Mouse (Mus musculus) large intestine, adult 2 months (tissue): ENCODE results near the gene Prr29. TPM values are rescaled to one million over a fixed set of nuclear protein-coding genes. Genes with fewer than 3 reads are reported as not detected.
"Not testable (repeated sequence)": the region's sequence is repeated elsewhere in the genome, so short reads cannot be mapped to it uniquely, and the experiment has no call there.

Source experiments
- DNase-seq: peaks from one replicate; pipeline ENCODE4 v3.0.0-alpha.2; 2012; ENCODE audit warnings: low read depth, low spot score
- WGBS: fragments of 180-500 bp; shearing (Covaris S2); methylation state at CpG from one replicate; pipeline ENCODE4 v1.1.7; 2018; 5-methylcytosine and 5-hydroxymethylcytosine counted together
- polyA plus RNA-seq: library from polyadenylated mRNA; depleted of rRNA; stranded (reverse); fragments of >200 nt; gene quantifications from 2 replicates; pipeline ENCODE4 v1.2.3, GENCODE M21; 2012; rRNA removed

Gene Prr29
- polyA plus RNA-seq, 1 experiment: 2.1 TPM

DNA sequence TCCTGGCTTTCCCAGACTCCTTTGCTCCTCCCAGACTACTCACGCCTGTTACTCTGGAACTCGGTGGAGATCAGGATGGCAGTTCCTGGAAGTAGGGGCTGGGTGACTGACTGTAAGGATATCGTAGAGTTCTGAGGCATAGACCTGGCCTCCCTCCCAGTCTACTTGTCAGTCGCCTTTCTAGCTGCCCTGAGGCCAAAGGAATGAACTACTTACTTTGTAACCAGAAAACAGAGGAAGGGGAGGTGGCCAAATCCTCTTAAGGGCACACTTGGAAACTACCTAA lies 28.0 kb downstream of the Prr29 start:
- 46% methylated on average over 4 of the region's 4 CpGs for WGBS
- no peak for DNase-seq

DNA sequence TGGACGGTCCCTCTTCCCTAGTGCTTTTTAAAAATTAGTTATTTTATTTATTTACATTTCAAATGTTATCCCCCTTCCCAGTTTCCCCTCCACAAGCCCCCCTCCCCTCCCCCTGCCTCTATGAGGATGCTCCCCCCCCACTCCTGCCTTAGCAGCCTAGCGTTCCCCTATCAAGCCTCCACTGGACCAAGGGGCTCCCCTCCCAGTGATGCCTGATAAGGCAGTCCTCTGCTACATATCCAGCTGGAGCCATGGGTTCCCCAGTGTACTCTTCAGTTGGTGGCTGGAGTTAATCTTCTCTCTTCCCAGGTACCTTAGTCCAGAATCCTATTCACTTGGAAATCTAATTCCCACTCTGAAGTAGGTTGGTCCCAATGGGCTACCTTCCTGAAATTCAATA lies 28.8 kb downstream of the Prr29 start:
- not testable (repeated sequence) for DNase-seq
- 83% methylated on average over 2 of the region's 2 CpGs for WGBS

DNA sequence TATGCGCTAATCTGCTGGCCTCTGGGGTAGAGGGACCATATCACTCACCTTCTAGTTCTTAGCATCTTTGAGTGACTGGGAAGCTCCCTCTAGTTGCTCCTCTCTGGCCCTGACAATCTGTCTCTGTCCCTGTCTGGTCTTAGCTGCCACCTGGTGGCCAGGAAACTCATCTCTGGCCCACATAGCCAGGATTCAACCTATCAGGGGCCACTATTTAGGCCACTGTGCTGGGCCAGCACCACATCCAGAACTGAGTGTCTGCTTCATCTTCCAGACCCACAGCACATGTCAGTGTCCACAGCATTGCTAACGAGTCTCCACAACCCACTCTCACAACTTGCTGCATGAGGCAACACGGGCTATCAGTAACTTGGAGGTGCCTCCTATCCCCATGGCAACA lies 32.4 kb downstream of the Prr29 start:
- 93% methylated on average over 3 of the region's 3 CpGs for WGBS

DNA sequence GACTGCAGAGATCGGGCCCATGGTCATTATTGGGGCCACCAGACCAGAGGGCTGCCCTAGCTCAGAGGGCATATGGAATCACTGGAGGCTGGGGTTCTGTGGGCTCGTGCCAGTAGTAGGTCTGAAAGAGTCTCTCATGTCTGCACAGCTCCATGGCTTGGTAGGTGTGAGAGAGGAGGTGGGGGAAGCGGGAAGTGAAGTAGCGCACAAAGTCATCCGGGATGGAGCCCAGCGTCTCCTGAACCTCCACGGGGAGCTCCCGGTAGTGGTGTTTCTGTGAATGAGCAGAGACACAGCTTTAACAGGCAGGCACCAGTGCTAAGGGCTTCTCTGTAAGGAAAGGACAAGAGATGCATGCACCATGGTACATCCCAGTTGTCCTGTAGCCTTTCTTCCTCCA lies 33.2 kb downstream of the Prr29 start:
- WGBS: 94% methylated on average over 8 of the region's 8 CpGs
- DNase-seq: no peak

More for the DNA sequence above, 32.4 kb downstream of the Prr29 start:
- DNase-seq: no peak

DNA sequence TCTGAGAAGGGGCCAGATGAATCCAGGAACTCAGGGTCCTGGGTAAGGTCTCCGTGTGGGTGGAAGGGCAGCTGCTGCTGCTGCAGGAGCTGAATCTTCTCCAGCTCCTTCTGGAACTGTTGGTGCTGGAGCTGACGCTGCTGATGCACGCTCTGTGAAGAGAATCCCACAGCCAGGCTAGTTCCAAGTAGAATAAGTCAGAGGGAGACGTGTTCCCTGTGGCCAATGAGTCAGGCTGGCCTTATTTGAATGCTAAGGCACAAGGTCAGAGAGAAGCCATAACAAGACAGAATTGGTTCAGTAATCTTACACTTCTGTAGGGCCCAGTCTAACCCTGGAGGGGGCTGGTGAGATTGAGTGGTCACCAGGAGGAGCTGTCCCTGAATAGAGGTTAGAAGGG lies 44.7 kb downstream of the Prr29 start:
- DNase-seq: no peak
- WGBS: 80% methylated on average over 4 of the region's 4 CpGs

DNA sequence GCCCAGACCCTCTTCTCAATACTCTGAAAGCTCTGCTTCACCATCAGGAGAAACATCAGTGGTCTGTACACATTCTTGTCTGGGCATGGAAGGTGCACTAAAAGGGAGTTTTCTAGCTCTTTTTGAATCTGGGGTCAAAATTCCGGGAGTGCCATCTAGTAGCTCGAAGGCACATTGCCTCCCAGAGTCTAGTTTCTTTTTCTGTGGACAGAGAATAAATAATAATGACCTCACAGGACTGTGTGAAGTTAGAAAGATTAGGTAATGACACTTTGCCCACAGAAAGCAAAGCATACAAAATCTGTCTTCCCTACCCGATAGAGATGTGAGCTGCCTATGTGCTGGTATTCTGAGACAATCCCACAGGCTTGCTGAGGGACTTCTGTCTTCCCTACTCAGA lies 45.2 kb downstream of the Prr29 start:
- 79% methylated on average over 3 of the region's 3 CpGs for whole genome bisulfite sequencing
- no peak for DNase-seq

DNA sequence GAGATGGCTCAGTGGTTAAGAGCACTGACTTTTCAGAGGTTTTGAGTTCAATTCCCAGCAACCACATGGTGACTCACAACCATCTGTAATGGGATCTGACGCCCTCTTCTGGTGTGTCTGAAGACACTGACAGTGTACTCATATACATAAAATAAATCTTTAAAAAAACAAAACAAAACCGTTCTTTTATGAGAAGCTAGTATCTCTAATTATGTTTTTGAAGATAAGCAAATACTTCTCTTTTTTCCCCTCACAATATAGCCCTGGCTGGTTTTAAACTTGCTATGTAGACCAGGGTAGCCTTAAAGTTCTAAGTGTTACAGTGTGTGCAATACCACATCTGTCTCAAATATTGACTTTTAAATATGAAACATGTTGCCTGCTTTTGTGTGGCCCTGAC lies 45.9 kb downstream of the Prr29 start:
- 80% methylated on average over 2 of the region's 2 CpGs for WGBS
- no peak for DNase-seq

DNA sequence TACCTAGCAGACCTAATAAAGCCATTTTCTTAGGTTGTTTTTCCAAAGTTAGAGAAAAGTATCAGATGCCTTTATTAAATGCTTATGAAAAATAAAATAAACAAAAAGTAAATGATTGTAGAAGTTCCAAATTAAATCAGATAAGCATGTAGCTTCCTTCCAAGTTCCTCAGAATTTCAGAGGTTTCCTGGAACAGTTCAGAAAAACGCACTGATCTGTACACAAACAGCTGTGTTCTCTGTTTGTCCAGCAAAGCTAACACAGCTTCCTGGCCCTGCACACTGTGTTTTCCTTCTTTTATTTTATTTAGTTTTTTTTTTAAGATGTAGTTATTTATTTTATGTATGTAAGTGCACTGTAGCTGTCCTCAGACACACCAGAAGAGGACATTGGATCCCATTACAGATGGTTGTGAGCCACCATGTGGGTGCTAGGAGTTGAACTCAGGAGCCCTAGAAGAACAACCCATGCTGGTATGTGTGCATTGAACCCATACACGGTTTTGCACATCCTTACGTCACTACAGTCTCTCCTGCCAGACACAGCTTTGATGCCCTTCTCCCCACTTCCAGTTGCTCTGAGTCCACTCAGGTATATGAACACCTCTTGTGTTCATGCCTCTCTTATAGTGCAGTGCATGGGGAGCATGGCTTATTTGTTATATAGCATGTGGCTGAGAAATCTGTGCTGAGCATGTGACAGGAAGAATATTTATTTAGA lies 47.5 kb downstream of the Prr29 start:
- 79% methylated on average over 3 of the region's 3 CpGs for WGBS
- DNase-seq: no peak

DNA sequence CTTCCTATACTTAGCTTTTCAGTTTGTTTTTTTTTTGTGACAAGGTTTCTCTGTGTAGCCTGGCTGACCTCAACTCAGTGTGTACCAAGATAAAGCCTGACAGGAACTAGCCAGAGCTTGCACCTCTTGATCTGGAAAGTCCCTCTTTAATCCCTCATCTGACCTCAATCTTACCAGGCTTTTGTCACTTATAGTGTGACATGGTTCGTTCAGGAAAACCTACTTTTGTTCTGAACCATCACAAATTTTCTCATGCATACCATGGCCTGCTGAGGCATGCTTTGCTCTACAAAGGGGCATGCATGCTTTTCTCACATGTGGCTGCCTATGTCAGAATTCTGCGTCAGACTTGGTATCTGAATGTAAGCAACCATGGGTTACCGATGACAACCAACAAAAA lies 51.1 kb downstream of the Prr29 start:
- no peak for DNase-seq
- 86% methylated on average over 3 of the region's 3 CpGs for WGBS

DNA sequence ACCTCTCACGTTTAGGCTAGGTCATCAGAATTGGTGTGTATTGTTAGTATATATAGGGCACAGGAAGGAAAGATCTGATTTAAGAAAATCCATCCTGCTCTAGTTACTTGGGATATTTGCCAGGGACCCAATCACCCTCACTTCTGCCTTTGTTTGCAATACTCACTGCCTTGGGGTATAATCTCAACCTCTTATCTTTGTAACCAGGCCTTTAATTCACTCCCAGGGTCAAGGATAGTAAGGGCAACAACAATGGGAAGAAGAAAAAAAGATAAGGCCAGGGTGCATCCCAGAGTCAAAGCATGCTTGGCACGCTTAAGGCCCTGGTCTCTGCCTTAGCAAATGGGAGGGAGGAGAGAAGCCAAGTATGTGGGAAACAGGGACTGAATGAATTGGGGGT lies 52.6 kb downstream of the Prr29 start:
- WGBS: 95% methylated on average over 2 of the region's 2 CpGs
- no peak for DNase-seq

DNA sequence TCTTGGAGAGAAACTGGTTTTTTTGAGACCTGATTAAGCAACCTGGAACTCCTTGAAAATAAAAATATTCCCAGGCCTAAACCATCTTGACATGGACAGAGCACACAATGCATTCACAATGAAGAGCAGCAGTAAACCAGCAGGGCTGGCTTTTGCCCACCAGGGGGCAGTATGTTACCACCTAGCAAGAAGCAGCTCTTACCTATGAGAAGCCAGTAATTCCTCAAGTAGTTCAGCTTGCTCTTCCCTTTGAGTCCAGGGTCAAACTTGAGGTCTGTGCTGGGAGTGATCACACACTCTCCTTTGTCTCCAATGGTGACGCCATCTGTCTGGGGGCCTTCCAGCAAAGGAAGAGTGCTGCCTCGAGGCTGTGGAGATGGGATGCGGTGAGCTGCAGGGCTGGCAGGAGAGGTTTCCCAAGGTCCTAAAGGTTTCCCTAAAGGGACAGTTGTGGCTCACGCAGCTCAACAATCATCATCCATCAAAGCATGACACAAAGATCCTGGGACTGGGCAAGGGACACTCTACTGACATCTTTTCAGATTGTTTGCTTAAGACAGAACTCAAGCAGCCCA lies 53.4 kb downstream of the Prr29 start:
- DNase-seq: peak; percentile 69
- 53% methylated on average over 4 of the region's 4 CpGs for WGBS

DNA sequence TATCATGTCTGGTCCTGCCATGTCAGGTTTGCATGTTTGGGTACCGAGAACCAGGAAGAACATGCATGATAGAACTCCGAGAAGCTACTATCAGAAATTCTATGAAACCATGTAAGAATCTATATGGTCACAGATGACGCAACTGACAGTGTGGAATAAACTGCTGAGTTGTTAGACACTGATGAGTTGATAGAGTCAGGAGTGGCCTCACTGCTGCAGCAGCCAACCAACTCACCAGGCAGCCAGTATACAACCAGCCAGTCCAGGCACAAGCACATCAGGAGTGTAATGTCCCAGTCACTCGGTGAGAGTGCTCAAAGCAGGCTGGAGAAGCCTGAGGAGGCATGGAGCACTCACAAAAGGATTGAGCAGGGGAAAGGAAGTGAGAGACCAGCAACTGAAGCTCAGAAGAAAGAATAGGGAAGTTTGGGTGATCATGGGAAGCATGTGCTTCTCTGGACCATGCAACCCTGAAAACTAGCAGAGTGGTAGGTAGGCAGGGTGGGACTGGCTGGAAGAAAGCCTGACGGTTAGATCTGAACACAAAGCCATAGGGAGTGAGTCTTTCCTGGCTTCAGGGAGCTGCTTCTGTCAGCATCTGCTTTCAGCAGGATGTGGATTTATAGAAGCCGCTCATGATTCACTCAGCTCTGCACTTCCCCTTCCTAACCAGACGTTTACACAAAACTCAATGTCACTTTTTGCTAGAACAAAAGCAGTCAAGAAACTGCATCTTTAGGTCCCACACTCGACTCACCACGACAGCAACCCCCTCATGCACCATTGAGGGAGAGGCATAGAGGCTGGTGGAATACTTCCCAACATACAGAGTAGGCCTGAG lies 54.2 kb downstream of the Prr29 start:
- DNase-seq: no peak
- WGBS: 73% methylated on average over 9 of the region's 9 CpGs

DNA sequence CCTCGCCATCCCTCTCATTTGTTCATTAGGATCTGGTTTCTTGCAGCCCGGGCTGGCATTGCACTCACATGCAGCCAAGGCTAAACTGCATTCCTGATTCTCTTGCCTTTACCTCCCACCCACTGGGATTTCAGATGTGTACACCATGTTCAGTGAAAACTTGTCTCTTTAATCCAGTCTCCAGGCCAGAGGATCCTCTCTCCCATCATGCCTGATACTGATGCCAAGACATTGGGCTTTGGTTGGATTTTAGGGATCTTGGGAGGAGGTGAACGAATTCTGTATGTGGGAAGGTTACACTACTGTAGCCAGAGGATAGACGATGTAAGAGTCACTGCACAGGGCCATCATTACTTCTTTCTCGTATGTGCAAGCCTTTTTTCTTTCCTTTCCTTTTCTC lies 59.9 kb downstream of the Prr29 start:
- 94% methylated on average over 5 of the region's 5 CpGs for WGBS

DNA sequence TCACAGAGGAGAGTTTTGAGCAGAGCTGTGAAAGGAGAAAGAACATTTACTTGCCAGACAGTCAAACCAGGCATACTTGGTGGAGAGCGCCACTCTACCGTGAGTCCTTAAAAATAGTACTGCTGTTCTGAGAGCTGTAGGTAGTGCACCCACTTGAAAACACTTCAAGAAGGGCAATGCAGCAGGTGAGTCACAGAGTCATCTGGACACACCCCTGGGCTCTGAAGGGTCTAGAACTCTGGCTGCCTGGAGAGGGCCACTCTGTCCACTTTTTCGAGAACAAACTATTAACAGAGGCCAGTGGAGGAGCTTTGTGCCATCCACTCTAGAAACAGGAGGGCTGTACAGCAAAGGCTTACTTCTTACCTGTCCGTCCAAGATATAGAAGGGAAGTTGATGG lies 61.2 kb downstream of the Prr29 start:
- DNase-seq: no peak
- 95% methylated on average over 4 of the region's 4 CpGs for WGBS

More for the DNA sequence above, 59.9 kb downstream of the Prr29 start:
- no peak for DNase-seq

Other genes with a start within 250 kb of the Prr29 start
- gene Gm10840, start 204.6 kb upstream of the Prr29 start, polyA plus RNA-seq: not detected in 2 replicates
- 32.3 and 40.7 TPM in 2 replicates for gene Limd2, start 204.6 kb upstream of the Prr29 start, polyA plus RNA-seq
- 10.9 and 12.1 TPM in 2 replicates for gene Strada, start 163.3 kb upstream of the Prr29 start, polyA plus RNA-seq
- 9.5 and 13.7 TPM in 2 replicates for gene Ccdc47, start 149.1 kb upstream of the Prr29 start, polyA plus RNA-seq
- gene Ddx42, start 148.5 kb upstream of the Prr29 start, polyA plus RNA-seq: 7.6 and 9.9 TPM in 2 replicates
- gene Ftsj3, start 109.4 kb upstream of the Prr29 start, polyA plus RNA-seq: 13.2 and 16.1 TPM in 2 replicates
- gene Psmc5, start 109.3 kb upstream of the Prr29 start, polyA plus RNA-seq: 55.5 and 62.4 TPM in 2 replicates
- 136 and 162 TPM in 2 replicates for gene Smarcd2, start 92.5 kb upstream of the Prr29 start, polyA plus RNA-seq
- gene Tcam1, start 88.8 kb upstream of the Prr29 start, polyA plus RNA-seq: 0.11 and 0.12 TPM in 2 replicates
- gene Gh, start 63.6 kb upstream of the Prr29 start, polyA plus RNA-seq: 0.27 and 0.82 TPM in 2 replicates
- 39.6 and 60.0 TPM in 2 replicates for gene Cd79b, start 50.7 kb upstream of the Prr29 start, polyA plus RNA-seq
- gene Scn4a, start 12.2 kb upstream of the Prr29 start, polyA plus RNA-seq: 0.27 and 0.42 TPM in 2 replicates
- 13.2 and 16.2 TPM in 2 replicates for gene Icam2, start 22.6 kb downstream of the Prr29 start, polyA plus RNA-seq
- gene Ern1, start 122.4 kb downstream of the Prr29 start, polyA plus RNA-seq: 11.8 and 26.1 TPM in 2 replicates
- 12.3 and 18.7 TPM in 2 replicates for gene Tex2, start 248.0 kb downstream of the Prr29 start, polyA plus RNA-seq